Mouse (Mus musculus): ENCODE results near the gene Bcl9l. TPM values are rescaled to one million over a fixed set of nuclear protein-coding genes. Genes with fewer than 3 reads are reported as not detected.

Bcl9l gene
- total RNA-seq, 4 experiments from 2014 or later = 61.8 to 68.3 (median 64.9) TPM

GRCm38 (mm10) chr9:44483041-44483509 is 450 bp downstream of the Bcl9l start:
- no peak for DNase-seq (ENCODE audit: low spot score in 2 of 2)

GRCm38 (mm10) chr9:44483510-44484044 is 952 bp downstream of the Bcl9l start:
- peak in 1 of 2 experiments; percentile 50 for DNase-seq (ENCODE audit: low spot score in 2 of 2)

DNA sequence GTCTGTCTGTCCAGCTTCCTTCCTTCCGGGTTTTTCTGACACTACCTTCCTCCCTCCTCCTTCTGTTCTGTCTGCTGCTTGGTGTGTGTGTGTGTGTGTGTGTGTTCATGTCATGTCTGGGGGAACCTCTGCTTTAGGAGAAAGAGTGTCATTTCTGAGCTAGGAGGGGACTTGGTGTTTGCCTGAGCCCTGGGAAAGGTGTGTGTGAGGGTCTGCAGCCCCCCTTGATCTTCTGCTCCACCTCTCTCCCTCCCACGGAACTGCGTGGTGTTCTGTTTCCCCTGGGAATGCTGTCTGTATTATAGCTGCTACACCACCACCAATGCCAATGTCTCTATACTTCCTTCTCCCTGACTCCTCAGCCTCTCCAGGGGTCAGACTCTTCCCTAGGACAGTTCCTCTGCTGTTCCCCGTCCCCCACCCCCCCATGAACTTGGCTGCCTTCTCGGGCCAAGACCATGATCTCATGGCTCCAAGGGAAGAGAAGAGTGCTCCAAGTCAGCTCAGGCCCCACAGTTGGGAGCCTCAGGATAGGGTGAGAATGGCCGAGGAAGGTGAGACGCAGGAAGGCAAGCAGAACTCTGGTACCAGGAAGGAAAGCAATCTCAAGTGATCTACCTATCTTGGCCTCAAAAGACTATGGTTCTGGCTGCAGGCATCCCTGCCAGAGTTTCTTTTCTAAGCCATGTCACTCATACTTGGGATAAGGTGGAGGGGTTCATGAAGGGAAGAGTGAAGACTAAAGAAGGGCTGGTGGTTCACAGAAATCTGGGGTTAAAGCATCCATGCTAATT is 1.9 kb downstream of the Bcl9l start:
- DNase-seq (ENCODE audit: low spot score in 2 of 2) = no peak

DNA sequence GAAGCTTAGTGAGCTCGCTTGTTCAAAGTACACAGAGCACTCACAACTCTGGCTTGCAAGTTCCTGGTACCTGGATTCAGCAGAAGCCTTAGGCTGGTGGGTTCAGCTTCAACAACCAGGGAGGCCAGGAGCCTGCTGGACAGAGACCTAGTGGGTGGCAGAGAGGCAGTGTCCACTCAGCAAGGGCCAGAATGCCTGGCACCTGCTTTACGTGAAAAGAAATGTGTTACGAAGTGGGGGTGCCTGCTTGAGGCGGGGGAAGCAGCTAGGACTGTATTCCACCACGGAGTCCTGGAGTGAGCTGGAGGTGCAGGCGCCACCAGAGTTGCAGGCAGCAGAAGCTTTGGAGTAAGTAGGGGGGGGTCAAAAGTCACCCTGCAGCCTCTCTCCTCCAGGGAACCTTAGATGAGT is 2.5 kb downstream of the Bcl9l start:
- DNase-seq (ENCODE audit: low spot score in 2 of 2) = no peak

DNA sequence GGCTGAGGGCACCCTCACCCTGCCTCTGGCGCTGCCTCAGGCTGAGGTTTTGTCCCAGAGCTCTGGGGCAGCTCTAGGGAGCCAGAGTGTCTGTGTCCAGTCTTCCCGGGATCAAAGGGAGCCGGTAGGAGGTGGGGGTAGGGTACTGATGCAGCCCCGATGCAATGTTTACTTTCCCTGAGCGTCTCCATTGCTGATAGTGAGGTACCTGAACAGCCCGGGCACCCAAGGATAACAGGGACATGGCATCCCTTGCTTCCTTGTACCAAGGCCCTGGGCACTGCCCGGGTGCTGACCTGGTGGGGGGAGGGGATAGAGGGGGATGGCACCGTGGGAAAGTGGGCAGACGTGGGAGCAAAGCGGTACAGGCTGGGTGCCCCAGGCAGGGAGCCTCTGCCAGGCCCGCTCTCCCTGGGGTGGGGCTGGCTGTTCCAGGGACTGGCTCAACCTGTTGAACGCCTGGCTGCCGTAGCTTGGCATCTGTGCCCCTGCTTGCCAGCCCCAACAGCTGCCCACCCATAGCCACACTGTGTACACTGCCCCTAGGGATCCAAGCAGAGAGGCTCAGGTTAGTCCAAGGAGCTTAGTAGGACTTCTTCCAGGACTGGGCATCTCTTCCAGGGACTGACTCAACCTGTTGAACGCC is 3.0 kb downstream of the Bcl9l start:
- DNase-seq (ENCODE audit: low spot score in 2 of 2) = no peak

DNA sequence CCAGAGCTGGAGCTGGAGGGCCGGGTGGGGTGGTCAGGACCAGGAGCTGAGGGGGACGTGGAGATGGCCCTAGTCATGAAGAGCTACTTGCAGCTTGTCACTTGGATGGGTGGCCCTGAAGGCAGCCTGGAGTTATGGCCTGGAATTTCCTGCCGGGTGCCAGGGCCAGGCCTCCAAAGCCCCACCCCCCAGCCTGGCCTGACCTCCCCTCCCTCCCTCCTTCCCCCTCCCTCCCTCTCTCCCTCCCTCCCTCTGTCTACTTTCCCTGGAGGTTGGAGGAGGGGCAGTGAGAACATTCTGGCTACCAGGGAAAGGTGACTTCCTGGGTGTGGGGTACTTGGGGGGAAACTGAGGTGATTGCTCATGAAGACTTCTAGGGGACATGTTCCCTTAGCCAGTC is 3.7 kb downstream of the Bcl9l start:
- no peak for DNase-seq (ENCODE audit: low spot score in 2 of 2)

DNA sequence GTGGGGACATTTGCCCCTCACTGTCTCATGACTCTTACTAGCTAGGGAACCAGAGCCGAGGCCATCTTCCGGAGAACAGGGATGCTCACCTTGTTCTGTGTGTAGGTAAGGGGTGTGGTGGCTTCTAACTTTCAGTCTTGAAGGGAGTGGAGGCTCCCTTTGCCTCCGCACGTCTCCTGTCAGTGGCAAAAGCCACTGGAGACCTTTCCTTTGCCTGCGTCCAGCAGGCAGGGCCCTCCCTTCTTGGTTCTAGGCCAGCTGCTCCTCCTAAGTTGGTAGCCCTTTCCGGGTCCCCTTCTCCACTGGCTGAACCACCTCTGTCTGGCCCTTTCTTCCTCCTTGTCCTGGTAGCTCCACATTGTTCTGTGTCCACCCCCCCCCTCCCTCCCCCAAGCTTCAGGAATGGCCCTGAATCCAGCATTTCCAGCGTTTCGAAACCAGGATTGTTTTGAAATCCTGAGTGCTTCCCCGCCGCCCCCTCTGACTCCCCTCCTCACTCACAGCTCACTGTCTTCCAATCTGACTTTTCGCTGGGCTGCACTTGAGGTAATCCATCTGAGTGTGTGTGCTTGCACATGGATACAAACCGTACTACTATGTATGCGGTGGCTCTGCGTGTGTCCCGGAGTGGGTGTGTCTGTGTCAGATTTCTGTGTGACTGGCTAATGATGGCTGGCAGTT is 4.3 kb downstream of the Bcl9l start:
- no peak for DNase-seq (ENCODE audit: low spot score in 2 of 2)

DNA sequence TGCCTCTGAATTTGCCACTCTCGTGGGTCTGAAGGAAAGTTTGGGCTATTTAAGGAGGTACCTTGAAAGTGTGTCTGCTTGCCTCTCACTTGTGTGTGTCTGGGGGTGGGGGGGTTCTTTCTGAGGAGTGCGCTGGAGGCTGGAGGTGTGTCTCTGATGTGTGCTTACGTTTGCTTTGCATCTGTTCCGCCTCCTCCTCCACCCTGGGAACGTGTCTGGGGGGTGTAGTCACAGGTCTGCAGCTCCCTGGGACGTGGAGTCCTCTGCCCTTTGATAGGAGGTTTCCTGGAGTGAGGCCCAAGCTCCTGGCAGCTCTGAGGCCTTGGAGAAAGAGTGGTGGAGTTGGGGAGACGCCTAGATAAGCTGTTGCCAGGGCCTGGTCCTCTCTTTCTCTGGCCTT is 4.8 kb downstream of the Bcl9l start:
- DNase-seq (ENCODE audit: low spot score in 2 of 2) = no peak

- no peak for DNase-seq (ENCODE audit: low spot score in 2 of 2)
Observed at GRCm38 (mm10) chr9:44488416-44488815, 5.8 kb downstream of the Bcl9l start.

GRCm38 (mm10) chr9:44488855-44489381 is 6.3 kb downstream of the Bcl9l start:
- DNase-seq (ENCODE audit: low spot score in 2 of 2) = no peak

- DNase-seq (ENCODE audit: low spot score in 2 of 2) = no peak
Observed at GRCm38 (mm10) chr9:44489651-44490085, 7.0 kb downstream of the Bcl9l start.

GRCm38 (mm10) chr9:44490086-44490967 is 7.7 kb downstream of the Bcl9l start:
- no peak for DNase-seq (ENCODE audit: low spot score in 2 of 2)

DNA sequence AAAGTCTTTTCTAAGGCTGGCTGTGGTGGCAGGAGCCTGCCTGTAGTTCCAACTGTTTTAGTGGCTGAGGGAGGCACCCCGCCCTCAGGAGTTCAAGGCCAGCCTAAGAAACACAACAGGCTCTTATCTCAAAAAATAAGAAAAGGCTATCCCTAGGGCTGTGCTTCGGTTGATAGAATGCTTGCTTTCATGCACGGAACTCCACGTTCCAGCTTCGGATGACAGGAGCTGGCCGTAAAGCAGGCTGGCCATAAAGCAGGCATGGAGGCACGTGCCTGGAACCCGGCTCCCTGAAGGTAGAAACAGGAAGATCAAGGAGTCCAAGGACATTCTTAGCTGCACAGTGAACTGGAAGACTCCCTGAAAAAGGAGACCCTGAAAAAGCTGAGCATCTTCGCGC is 8.7 kb downstream of the Bcl9l start:
- no peak for DNase-seq (ENCODE audit: low spot score in 2 of 2)

DNA sequence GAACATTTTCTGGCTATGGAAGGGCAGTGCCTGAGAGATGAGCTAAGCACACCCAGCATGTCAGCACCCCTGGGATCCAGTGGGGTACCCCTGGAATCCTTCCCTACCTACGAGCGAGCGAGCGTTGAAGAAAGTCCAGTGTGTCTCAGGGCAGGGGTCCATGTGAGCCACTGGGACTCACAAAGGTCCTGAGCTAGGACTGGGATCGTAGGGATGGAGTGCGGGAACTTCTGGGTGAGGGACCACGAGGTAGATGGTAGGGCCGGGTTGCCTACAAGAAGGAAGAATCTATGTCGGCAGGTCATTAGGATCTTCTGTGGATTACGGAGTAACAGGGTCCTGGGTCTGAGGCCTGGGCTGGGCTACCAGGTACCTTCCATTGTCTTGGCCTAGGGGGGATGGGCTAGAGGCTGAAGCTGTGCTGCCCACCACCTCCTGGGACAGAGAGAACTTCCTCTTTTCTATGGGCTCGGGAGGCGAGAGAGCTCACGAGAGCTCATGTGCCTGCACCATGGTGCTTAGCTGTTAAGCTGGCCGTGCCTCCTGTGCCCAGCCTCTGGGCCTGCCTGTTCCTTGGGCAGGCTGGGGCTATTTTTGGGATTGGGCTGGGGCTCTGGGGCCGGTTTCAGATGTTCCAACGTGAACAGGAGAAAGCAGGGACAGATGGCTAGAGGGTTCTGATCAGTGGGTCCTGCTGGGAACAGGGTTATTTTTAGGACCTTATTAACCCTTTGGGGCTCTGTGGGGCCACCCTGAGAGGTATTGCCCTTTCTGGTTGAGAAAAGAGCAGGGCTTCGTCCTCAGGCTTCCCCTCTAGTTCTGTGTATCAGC is 10.2 kb downstream of the Bcl9l start:
- DNase-seq (ENCODE audit: low spot score in 2 of 2) = no peak

DNA sequence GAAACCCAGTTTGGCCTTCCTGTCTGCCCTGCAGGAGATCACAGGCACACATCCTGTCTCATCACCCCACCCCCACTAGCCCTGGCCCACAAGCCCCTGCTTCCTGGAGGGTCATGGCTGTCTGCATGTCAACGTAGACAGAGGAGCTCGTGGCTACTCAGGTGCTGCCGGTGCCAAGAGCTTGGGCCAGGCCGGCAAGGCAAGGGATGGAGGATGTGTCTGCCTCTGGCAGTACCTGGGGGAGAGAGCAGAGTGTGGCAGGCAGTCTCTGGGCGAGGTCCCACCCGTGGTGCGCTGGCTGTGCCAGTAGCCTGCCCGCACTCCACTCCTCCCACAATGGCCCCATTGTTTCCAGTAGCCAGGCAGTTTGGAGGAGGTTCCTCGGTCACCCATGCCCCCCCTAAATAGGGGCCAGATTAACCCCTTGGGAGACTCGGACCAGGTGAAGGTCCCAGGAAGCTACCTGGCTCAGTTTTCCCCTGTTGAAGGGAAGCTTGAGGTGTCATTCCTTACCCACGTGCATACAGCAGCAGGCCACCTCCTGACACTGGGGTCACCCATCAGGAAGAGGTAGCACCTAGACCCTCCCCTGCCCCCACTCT is 11.7 kb downstream of the Bcl9l start:
- no peak for DNase-seq (ENCODE audit: low spot score in 2 of 2)

DNA sequence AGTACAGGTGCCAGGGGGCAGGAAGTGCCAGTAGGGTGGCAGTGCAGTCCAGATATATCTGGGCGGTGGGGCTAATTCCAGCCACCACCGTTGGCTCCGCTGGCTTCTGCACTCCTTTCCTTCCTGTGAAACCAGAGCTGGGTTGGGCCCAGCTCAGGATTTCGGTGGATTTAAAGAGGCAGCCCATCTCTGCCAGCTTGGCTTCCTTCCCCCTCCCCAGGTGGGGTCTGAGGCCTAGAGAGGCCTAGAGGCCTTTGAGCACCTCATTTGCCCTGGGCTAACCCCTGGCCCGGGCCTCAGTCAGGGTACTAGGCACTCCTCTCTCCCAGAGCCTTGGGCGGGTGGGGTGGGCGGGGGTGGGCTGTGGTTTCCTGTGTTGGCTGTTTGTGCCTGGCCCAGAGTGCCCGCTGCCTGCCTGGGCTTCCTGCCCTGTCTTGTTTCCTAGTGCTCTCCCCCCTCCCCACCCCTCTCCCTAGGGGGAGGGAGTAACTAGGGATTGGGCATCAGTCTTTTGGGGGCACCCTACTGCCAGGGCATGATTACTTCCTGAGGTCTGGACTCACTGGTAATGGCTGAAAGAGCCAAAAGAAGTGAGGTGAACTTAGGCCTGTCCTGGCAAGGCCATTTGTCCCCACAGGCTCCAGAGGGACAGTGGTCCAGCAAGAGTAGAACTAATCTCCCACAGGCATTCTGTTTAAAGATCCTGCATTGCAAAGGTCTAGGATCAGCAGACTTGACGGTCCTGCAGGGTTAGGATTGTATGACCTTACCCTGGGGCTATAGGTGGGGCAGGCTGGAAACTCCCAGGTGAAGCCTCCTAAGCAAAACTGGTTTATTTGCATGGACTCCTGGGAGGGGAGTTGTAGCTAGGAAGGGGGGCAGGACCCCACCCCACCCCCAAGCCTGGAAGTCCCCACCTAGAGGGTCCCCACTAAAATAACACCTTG is 12.5 kb downstream of the Bcl9l start:
- no peak for DNase-seq (ENCODE audit: low spot score in 2 of 2)

DNA sequence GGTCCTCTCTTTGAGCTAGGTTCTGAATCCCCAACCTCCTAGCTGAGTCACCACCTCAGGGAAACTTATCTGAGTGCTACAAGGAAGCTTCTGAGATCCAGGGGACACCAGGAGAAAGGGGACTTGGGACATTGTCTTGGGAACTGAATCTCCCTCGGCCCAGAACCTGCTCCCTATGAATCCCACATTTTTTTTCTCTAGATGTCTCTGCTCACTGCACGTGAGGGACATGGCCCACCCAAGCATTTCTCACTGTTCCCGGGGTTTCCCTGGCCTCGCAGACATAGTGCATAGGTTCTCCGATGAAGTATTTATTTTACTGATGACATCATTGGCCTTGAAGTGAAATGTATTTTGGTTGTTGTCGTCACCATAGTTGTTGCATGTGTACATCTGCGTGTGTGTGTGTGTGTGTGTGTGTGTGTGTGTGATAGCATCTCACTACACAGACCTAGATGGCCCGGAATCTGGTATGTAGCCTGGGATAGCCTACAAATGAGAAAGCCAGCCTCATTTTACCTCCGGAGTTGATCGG is 13.3 kb downstream of the Bcl9l start:
- no peak for DNase-seq (ENCODE audit: low spot score in 2 of 2)

Measured in layer of hippocampus, adult 8-10 months (tissue).